Mouse (Mus musculus): ENCODE measurements at regions not wholly inside any gene's neighbourhood (a gene's known extent, or its start where the extent isn't known, plus 50 kb on each side); places are given as distances from the start of the nearest gene placed in this dataset.

GRCm38 (mm10) chr3:144378524-144379225 lies 173.7 kb upstream of the Lmo4 start:
- Histone ChIP-seq H3K27ac (no peak overlapping the region), H3K9ac (no peak overlapping the region), H3K4me1 (replicated peaks) (0 out of 2 replicates have a peak, but pooled peaks cover 4% of the 10 kb centered on the region), H3K27me3 (no peaks in the 10 kb centered on the region), H3K4me2 (no peak overlapping the region), H3K36me3 (no peaks in the 10 kb centered on the region), H3K9me3 (replicated peaks) (no peaks in the 10 kb centered on the region), H3K4me3 (replicated peaks) (no peak overlapping the region)
- no peak for ATAC-seq (ENCODE audit: low read depth)
- WGBS (ENCODE audit: insufficient replicate concordance), result 83% methylated on average over 8 of the region's 8 CpGs
- DNase-seq, result no peak

GRCm38 (mm10) chr3:144377626-144378523 lies 172.9 kb upstream of the Lmo4 start:
- 65% methylated on average over 18 of the region's 18 CpGs for WGBS (ENCODE audit: insufficient replicate concordance)
- Histone ChIP-seq H3K4me2 (no peak overlapping the region), H3K4me3 (replicated peaks) (no peak overlapping the region), H3K9ac (no peak overlapping the region), H3K27ac (no peak overlapping the region), H3K9me3 (replicated peaks) (no peaks in the 10 kb centered on the region), H3K27me3 (no peaks in the 10 kb centered on the region), H3K4me1 (replicated peaks) (0 out of 2 replicates have a peak, but pooled peaks cover 4% of the 10 kb centered on the region), H3K36me3 (no peaks in the 10 kb centered on the region)
- DNase-seq, result no peak
- ATAC-seq (ENCODE audit: low read depth), result no peak

- H3K4me1 ChIP-seq (replicated peaks), result 0 out of 2 replicates have a peak, but pooled peaks cover 4% of the 10 kb centered on the region
- DNase-seq (no peak), ATAC-seq (ENCODE audit: low read depth) (no peak)
- H3K9me3 ChIP-seq (replicated peaks), result no peaks in the 10 kb centered on the region
- H3K4me3 ChIP-seq (replicated peaks), result no peak overlapping the region
- H3K4me2 ChIP-seq, result no peak overlapping the region
- no peak overlapping the region for H3K9ac ChIP-seq
- 71% methylated on average over 15 of the region's 15 CpGs for WGBS (ENCODE audit: insufficient replicate concordance)
- H3K36me3 ChIP-seq, result no peaks in the 10 kb centered on the region
- no peaks in the 10 kb centered on the region for H3K27me3 ChIP-seq
- H3K27ac ChIP-seq, result no peak overlapping the region
Measured at GRCm38 (mm10) chr3:144376463-144377402, 171.7 kb upstream of the Lmo4 start.

DNA sequence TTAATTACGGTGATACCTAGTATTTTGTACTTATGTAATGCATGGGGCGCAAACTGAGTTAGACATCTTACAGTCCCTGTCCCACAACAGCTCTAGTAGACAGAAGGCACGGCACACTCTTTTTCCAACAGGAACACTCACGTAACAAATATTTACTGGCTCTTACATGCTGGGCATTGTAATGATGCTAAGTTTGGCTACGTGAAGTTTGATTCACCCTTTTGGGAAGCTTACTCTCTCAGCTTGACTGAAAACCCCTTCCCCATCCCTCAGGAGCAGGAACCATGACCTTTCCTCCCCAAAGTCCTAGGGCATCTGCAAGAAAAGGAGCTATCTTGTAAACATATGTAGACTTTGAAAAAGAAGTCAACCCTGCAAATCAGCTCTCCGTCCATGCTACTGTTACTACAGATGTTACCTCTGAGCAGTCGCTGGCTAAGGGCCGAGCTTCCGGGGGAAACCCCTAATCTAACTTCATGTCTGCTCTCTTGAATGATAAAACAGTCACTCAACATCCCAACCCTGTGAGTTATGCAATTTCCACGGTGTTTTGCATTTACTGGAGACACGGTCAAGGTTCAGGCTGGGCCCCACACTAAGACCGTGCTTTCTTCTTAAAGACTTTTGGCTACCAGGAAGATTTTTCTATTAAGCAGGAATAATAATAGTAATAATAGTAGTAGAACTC lies 170.8 kb upstream of the Lmo4 start:
- Histone ChIP-seq H3K4me2 (no peak overlapping the region), H3K27me3 (no peaks in the 10 kb centered on the region), H3K9ac (no peak overlapping the region), H3K4me1 (replicated peaks) (0 out of 2 replicates have a peak, but pooled peaks cover 1% of the 10 kb centered on the region), H3K9me3 (replicated peaks) (no peaks in the 10 kb centered on the region), H3K36me3 (no peaks in the 10 kb centered on the region), H3K27ac (no peak overlapping the region), H3K4me3 (replicated peaks) (no peak overlapping the region)
- DNase-seq (no peak), ATAC-seq (ENCODE audit: low read depth) (no peak)
- WGBS (ENCODE audit: insufficient replicate concordance), result 47% methylated on average over 12 of the region's 12 CpGs

GRCm38 (mm10) chr3:144368300-144368699 lies 163.3 kb upstream of the Lmo4 start:
- WGBS (ENCODE audit: insufficient replicate concordance), result 45% methylated on average over 4 of the region's 4 CpGs
- H3K27me3 ChIP-seq, result no peaks in the 10 kb centered on the region
- no peak overlapping the region for H3K9ac ChIP-seq
- H3K4me3 ChIP-seq (replicated peaks), result no peak overlapping the region
- no peaks in the 10 kb centered on the region for H3K9me3 ChIP-seq (replicated peaks)
- H3K4me2 ChIP-seq, result no peak overlapping the region
- no peaks in the 10 kb centered on the region for H3K4me1 ChIP-seq (replicated peaks)
- DNase-seq, result no peak
- no peak overlapping the region for H3K27ac ChIP-seq
- ATAC-seq (ENCODE audit: low read depth), result no peak
- no peaks in the 10 kb centered on the region for H3K36me3 ChIP-seq

- no peak for DNase-seq
- no peaks in the 10 kb centered on the region for H3K9me3 ChIP-seq (replicated peaks)
- H3K4me2 ChIP-seq, result no peak overlapping the region
- ATAC-seq (ENCODE audit: low read depth), result no peak
- H3K4me1 ChIP-seq (replicated peaks), result no peaks in the 10 kb centered on the region
- no peak overlapping the region for H3K9ac ChIP-seq
- no peak overlapping the region for H3K27ac ChIP-seq
- WGBS (ENCODE audit: insufficient replicate concordance), result 52% methylated on average over 7 of the region's 7 CpGs
- no peaks in the 10 kb centered on the region for H3K27me3 ChIP-seq
- H3K4me3 ChIP-seq (replicated peaks), result no peak overlapping the region
- H3K36me3 ChIP-seq, result no peaks in the 10 kb centered on the region
Measured at GRCm38 (mm10) chr3:144367766-144368116, 162.7 kb upstream of the Lmo4 start.

- Histone ChIP-seq H3K4me1 (replicated peaks) (no peaks in the 10 kb centered on the region), H3K36me3 (no peaks in the 10 kb centered on the region), H3K4me2 (no peak overlapping the region), H3K9me3 (replicated peaks) (no peaks in the 10 kb centered on the region), H3K27me3 (no peaks in the 10 kb centered on the region), H3K4me3 (replicated peaks) (no peak overlapping the region), H3K9ac (no peak overlapping the region), H3K27ac (no peak overlapping the region)
- DNase-seq (no peak), ATAC-seq (ENCODE audit: low read depth) (no peak)
- 56% methylated on average over 22 of the region's 22 CpGs for WGBS (ENCODE audit: insufficient replicate concordance)
Measured at GRCm38 (mm10) chr3:144366976-144367765, 162.2 kb upstream of the Lmo4 start.

DNA sequence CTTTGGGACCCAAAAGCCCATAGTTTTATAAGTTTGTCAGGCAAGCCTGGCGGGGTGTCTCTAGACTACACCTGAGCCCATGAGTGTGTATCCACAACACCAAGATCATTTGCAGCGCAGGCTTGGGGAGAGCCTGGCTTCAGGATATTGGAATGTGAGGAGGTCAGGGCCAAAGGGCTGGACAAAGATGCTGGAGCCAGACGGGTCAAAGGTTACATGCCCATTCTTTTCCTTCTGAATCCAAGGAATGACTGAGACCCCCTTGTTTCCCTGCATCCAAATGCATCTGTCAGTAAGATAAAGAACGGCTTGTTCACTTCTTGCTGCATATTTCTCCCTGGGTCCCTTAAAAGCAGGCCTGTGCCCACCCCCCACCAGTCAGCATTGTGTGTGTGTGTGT lies 160.9 kb upstream of the Lmo4 start:
- H3K4me3 ChIP-seq (replicated peaks), result no peak overlapping the region
- H3K9me3 ChIP-seq (replicated peaks), result no peaks in the 10 kb centered on the region
- DNase-seq, result no peak
- H3K27me3 ChIP-seq, result no peaks in the 10 kb centered on the region
- WGBS (ENCODE audit: insufficient replicate concordance), result 66% methylated on average over 4 of the region's 4 CpGs
- no peak overlapping the region for H3K4me2 ChIP-seq
- no peak overlapping the region for H3K9ac ChIP-seq
- no peak overlapping the region for H3K27ac ChIP-seq
- no peaks in the 10 kb centered on the region for H3K4me1 ChIP-seq (replicated peaks)
- no peaks in the 10 kb centered on the region for H3K36me3 ChIP-seq
- no peak for ATAC-seq (ENCODE audit: low read depth)

- Histone ChIP-seq H3K27me3 (no peaks in the 10 kb centered on the region), H3K9me3 (replicated peaks) (no peaks in the 10 kb centered on the region), H3K4me1 (replicated peaks) (no peaks in the 10 kb centered on the region), H3K27ac (no peak overlapping the region), H3K36me3 (no peaks in the 10 kb centered on the region), H3K4me2 (no peak overlapping the region), H3K4me3 (replicated peaks) (no peak overlapping the region), H3K9ac (no peak overlapping the region)
- WGBS (ENCODE audit: insufficient replicate concordance), result 53% methylated on average over 10 of the region's 10 CpGs
- ATAC-seq (ENCODE audit: low read depth) (no peak), DNase-seq (no peak)
Measured at GRCm38 (mm10) chr3:144362472-144362871, 157.5 kb upstream of the Lmo4 start.

Data from liver, embryonic 13.5 days (tissue).